Mouse (Mus musculus): ENCODE measurements around the gene Mical3. TPM values are rescaled to one million over a fixed set of nuclear protein-coding genes. Genes with fewer than 3 reads are reported as not detected.

Gene Mical3
- polyA plus RNA-seq, 1 experiment from 2014 or later = 18.7 TPM

DNA sequence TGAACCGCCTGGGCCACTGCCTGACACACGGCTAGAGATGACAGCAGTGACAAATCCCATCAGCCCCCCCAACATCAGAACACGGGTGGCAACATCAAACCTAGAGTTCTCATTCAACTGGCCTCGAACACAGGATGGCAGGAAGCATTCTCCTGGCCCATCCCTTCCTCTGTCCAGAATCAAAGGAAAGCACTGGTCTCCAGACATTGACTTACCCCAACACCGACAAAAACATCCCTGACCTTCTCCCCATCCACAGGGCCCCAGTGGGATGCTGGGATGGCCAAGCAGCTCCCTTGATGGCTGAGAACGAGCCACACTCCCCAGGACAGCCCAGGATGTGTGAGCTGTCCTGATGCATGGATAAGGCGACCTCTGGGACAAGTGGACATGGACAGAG, 57.5 kb downstream of the Mical3 start:
- 80% methylated on average over 7 of the region's 7 CpGs for WGBS
- no peak for ATAC-seq (ENCODE audit: low FRiP score, low read depth)
- no peaks in the 10 kb centered on the region for H3K27me3 ChIP-seq

GRCm38 (mm10) chr6:121072615-121073014, 58.2 kb downstream of the Mical3 start:
- ATAC-seq (ENCODE audit: low FRiP score, low read depth) = no peak
- H3K4me2 ChIP-seq (replicated peaks) = no peak overlapping the region
- no peaks in the 10 kb centered on the region for H3K27me3 ChIP-seq
- H3K27ac ChIP-seq (replicated peaks) = no peak overlapping the region
- no peaks in the 10 kb centered on the region for H3K9me3 ChIP-seq
- H3K4me3 ChIP-seq = no peak overlapping the region
- WGBS = 71% methylated on average over 2 of the region's 2 CpGs
- peaks cover 6% of the 10 kb centered on the region; the same call in 1 of the 2 replicates for H3K4me1 ChIP-seq
- no peak overlapping the region for H3K9ac ChIP-seq (replicated peaks)
- H3K36me3 ChIP-seq = no peaks in the 10 kb centered on the region

More for the DNA sequence above, 57.5 kb downstream of the Mical3 start:
- Histone ChIP-seq H3K4me1 (no peaks in the 10 kb centered on the region), H3K4me2 (replicated peaks) (no peak overlapping the region), H3K36me3 (no peaks in the 10 kb centered on the region), H3K27ac (replicated peaks) (no peak overlapping the region), H3K4me3 (no peak overlapping the region), H3K9ac (replicated peaks) (no peak overlapping the region), H3K9me3 (no peaks in the 10 kb centered on the region)

GRCm38 (mm10) chr6:121070584-121071230, 60.1 kb downstream of the Mical3 start:
- no peak overlapping the region for H3K4me2 ChIP-seq (replicated peaks)
- no peaks in the 10 kb centered on the region for H3K36me3 ChIP-seq
- ATAC-seq (ENCODE audit: low FRiP score, low read depth) = no peak
- H3K27me3 ChIP-seq = no peaks in the 10 kb centered on the region
- peaks cover 21% of the 10 kb centered on the region for H3K4me1 ChIP-seq
- no peak overlapping the region for H3K4me3 ChIP-seq
- H3K9ac ChIP-seq (replicated peaks) = no peak overlapping the region
- WGBS = 86% methylated on average over 9 of the region's 9 CpGs
- no peak overlapping the region for H3K27ac ChIP-seq (replicated peaks)
- H3K9me3 ChIP-seq = no peaks in the 10 kb centered on the region

- peaks cover 32% of the 10 kb centered on the region for H3K4me1 ChIP-seq
- no peak overlapping the region for H3K4me2 ChIP-seq (replicated peaks)
- H3K4me3 ChIP-seq = no peak overlapping the region
- no peak for ATAC-seq (ENCODE audit: low FRiP score, low read depth)
- 90% methylated on average over 8 of the region's 8 CpGs for WGBS
- no peaks in the 10 kb centered on the region for H3K9me3 ChIP-seq
- no peaks in the 10 kb centered on the region for H3K36me3 ChIP-seq
- H3K9ac ChIP-seq (replicated peaks) = no peak overlapping the region
- H3K27me3 ChIP-seq = no peaks in the 10 kb centered on the region
- H3K27ac ChIP-seq (replicated peaks) = no peak overlapping the region
Measured at GRCm38 (mm10) chr6:121069156-121069555, 61.6 kb downstream of the Mical3 start.

GRCm38 (mm10) chr6:121068087-121068464, 62.7 kb downstream of the Mical3 start:
- no peaks in the 10 kb centered on the region for H3K36me3 ChIP-seq
- no peak for ATAC-seq (ENCODE audit: low FRiP score, low read depth)
- H3K4me2 ChIP-seq (replicated peaks) = no peak overlapping the region
- 83% methylated on average over 7 of the region's 7 CpGs for WGBS
- H3K9ac ChIP-seq (replicated peaks) = no peak overlapping the region
- H3K27me3 ChIP-seq = no peaks in the 10 kb centered on the region
- H3K27ac ChIP-seq (replicated peaks) = no peak overlapping the region
- H3K9me3 ChIP-seq = no peaks in the 10 kb centered on the region
- H3K4me3 ChIP-seq = no peak overlapping the region
- peaks cover 39% of the 10 kb centered on the region for H3K4me1 ChIP-seq

- Histone ChIP-seq H3K36me3 (no peaks in the 10 kb centered on the region), H3K9me3 (no peaks in the 10 kb centered on the region), H3K27me3 (no peaks in the 10 kb centered on the region), H3K4me1 (peaks cover 39% of the 10 kb centered on the region), H3K4me3 (no peak overlapping the region), H3K27ac (replicated peaks) (no peak overlapping the region), H3K4me2 (replicated peaks) (no peak overlapping the region), H3K9ac (replicated peaks) (no peak overlapping the region)
- 62% methylated on average over 11 of the region's 11 CpGs for WGBS
- ATAC-seq (ENCODE audit: low FRiP score, low read depth) = no peak
Measured at GRCm38 (mm10) chr6:121067426-121068086, 63.2 kb downstream of the Mical3 start.

DNA sequence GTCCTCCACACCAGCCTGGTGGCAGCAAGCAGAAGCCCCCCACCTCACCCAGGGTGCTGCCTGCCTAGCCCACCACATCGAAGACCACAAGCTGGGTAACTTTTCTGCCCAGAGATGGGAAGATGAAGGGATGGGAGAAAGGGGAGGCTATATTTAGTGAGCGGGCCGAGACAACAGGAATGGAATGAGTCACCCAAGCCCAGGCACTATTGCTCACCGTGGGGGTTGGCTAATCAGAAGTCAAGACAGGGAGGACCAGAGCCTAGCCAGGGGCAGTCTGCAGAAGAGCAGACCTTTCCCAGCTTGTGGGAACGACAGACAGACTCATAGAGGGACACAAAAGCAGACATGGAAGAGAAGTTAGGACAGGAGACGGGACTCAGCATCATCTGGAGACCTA, 64.0 kb downstream of the Mical3 start:
- Histone ChIP-seq H3K9ac (replicated peaks) (no peak overlapping the region), H3K27ac (replicated peaks) (no peak overlapping the region), H3K4me1 (peaks cover 41% of the 10 kb centered on the region), H3K9me3 (no peaks in the 10 kb centered on the region), H3K27me3 (no peaks in the 10 kb centered on the region), H3K4me2 (replicated peaks) (no peak overlapping the region), H3K4me3 (no peak overlapping the region), H3K36me3 (no peaks in the 10 kb centered on the region)
- WGBS = 51% methylated on average over 6 of the region's 6 CpGs
- no peak for ATAC-seq (ENCODE audit: low FRiP score, low read depth)

DNA sequence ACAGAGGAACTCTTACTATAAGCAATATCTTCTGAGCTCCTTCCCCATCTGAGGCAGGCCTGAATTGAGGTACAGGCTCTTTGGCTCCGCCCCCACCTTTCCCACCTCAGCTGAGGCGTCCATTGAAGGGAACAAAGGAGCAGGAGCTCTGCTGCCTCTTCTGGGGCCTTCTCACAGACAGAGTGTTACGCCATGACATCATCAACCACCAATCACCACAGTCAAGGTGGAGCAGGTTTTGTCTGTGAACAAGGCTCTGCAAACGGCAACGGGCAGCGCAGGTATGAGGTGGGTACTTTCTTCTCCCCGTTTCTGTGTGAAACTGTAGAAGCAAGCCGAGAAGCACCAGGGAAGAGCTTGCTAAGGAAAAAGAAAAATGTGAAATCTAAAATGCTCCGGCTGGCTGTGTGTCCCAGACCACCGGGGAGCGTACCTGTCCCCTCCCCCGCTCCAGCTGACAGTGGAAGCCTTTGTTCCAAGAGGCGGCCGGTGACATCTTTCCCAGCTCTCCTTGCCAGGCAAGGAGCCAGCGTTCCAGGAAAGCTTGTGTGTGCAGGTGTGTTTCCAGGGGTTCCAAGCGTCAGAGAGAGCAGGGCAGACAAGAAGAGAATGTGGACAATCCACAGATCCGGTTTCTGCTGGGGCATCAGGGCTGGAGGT, 66.3 kb downstream of the Mical3 start:
- WGBS = 36% methylated on average over 17 of the region's 17 CpGs
- Histone ChIP-seq H3K9me3 (no peaks in the 10 kb centered on the region), H3K36me3 (no peaks in the 10 kb centered on the region), H3K4me3 (no peak overlapping the region; the same call in 1 of the 2 replicates), H3K4me1 (peaks cover 41% of the 10 kb centered on the region), H3K27ac (replicated peaks) (peak overlapping the region; percentile 73), H3K27me3 (no peaks in the 10 kb centered on the region), H3K9ac (replicated peaks) (peak overlapping the region; percentile 24), H3K4me2 (replicated peaks) (peak overlapping the region; percentile 17; the same call in 1 of the 2 replicates)
- peak; percentile 39; the same call in 1 of the 2 replicates for ATAC-seq (ENCODE audit: low FRiP score, low read depth)

- ATAC-seq (ENCODE audit: low FRiP score, low read depth) = no peak
- Histone ChIP-seq H3K27me3 (no peaks in the 10 kb centered on the region), H3K9ac (replicated peaks) (no peak overlapping the region), H3K4me3 (no peak overlapping the region), H3K9me3 (no peaks in the 10 kb centered on the region), H3K4me2 (replicated peaks) (no peak overlapping the region), H3K27ac (replicated peaks) (peak overlapping the region; percentile 73), H3K36me3 (no peaks in the 10 kb centered on the region), H3K4me1 (peaks cover 41% of the 10 kb centered on the region)
- WGBS = 89% methylated on average over 8 of the region's 8 CpGs
Measured at GRCm38 (mm10) chr6:121063771-121064170, 67.0 kb downstream of the Mical3 start.

GRCm38 (mm10) chr6:121062891-121063408, 67.8 kb downstream of the Mical3 start:
- peaks cover 38% of the 10 kb centered on the region for H3K4me1 ChIP-seq
- no peak for ATAC-seq (ENCODE audit: low FRiP score, low read depth)
- 93% methylated on average over 17 of the region's 17 CpGs for WGBS

DNA sequence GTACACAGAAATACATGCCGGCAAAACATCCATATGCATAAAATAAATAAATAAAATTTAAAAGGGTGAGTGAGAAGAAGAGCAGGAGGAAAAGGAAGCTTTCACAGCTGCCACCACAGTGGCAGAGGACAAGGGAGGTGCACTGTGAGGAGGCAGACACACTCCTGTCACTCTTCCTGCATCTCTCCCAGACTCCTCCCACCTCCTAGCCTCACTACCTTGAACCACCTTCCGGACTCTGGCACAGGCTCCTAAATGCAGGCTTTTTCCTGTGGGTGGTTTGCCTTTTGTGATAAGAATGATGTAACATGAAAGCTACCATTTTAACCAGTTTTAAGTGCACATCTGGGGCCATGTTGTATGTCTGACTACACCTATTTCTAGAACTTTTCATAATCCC, 72.8 kb downstream of the Mical3 start:
- H3K4me3 ChIP-seq = no peak overlapping the region
- no peak overlapping the region for H3K4me2 ChIP-seq (replicated peaks)
- no peaks in the 10 kb centered on the region for H3K9me3 ChIP-seq
- 0 out of 2 replicates have a peak, but pooled peaks cover 2% of the 10 kb centered on the region for H3K4me1 ChIP-seq
- no peak overlapping the region for H3K9ac ChIP-seq (replicated peaks)
- 94% methylated on average over 2 of the region's 2 CpGs for WGBS
- no peak overlapping the region for H3K27ac ChIP-seq (replicated peaks)
- ATAC-seq (ENCODE audit: low FRiP score, low read depth) = no peak
- no peaks in the 10 kb centered on the region for H3K36me3 ChIP-seq
- no peaks in the 10 kb centered on the region for H3K27me3 ChIP-seq

More at GRCm38 (mm10) chr6:121062891-121063408, 67.8 kb downstream of the Mical3 start:
- no peaks in the 10 kb centered on the region for H3K9me3 ChIP-seq
- no peak overlapping the region for H3K27ac ChIP-seq (replicated peaks)
- H3K36me3 ChIP-seq = no peaks in the 10 kb centered on the region
- no peak overlapping the region for H3K4me2 ChIP-seq (replicated peaks)
- H3K4me3 ChIP-seq = no peak overlapping the region
- no peaks in the 10 kb centered on the region for H3K27me3 ChIP-seq
- H3K9ac ChIP-seq (replicated peaks) = no peak overlapping the region

Measured in midbrain, embryonic 12.5 days (tissue).